Mouse (Mus musculus) liver, embryonic 14.5 days (tissue): ENCODE results near the gene Gm28038.

ENCODE experiments used
- CTCF ChIP-seq: IDR thresholded peaks from 2 replicates; pipeline ENCODE4 v1.5.1; 2016; ENCODE audit warnings: antibody characterized with exemption, low read depth, control low read depth
- EP300 ChIP-seq: IDR thresholded peaks from 2 replicates; pipeline ENCODE4 v1.6.1; 2016; ENCODE audit warnings: antibody characterized with exemption, low read depth

GRCm38 (mm10) chr2:30323111-30323510 is 42.3 kb downstream of the Gm28038 start:
- TF ChIP-seq CTCF (no peak), EP300 (no peak)
